Mouse (Mus musculus) liver, embryonic 16.5 days (tissue): ENCODE results near the gene Micall1. TPM values are rescaled to one million over a fixed set of nuclear protein-coding genes. Genes with fewer than 3 reads are reported as not detected.

Source experiments
- ATAC-seq: fragments of 200-750 bp; cut with Nextera tagmentation; 2 replicates; pipeline ENCODE4 v1.8.0; 2017; ENCODE audit warnings: low read depth, mild to moderate bottlenecking, moderate number of reproducible peaks, moderate library complexity
- H3K27ac ChIP-seq: fragments of 300-500 bp; sonication (generic); 2 replicates; pipeline ENCODE4 v1.5.1; 2014; ENCODE audit warnings: mild to moderate bottlenecking, low read length
- H3K27me3 ChIP-seq: fragments of 300-500 bp; sonication (generic); 2 replicates; pipeline ENCODE4 v1.6.1; 2014; ENCODE audit warnings: low read depth, low read length, mixed read lengths; ENCODE audit not compliant: control insufficient read depth, insufficient read depth
- H3K36me3 ChIP-seq: fragments of 300-500 bp; sonication (generic); 2 replicates; pipeline ENCODE4 v1.6.1; 2014; ENCODE audit warnings: mild to moderate bottlenecking; ENCODE audit not compliant: control insufficient read depth, insufficient read depth
- H3K4me1 ChIP-seq: fragments of 300-500 bp; sonication (generic); 2 replicates; pipeline ENCODE4 v1.6.1; 2014; ENCODE audit warnings: low read depth, low read length, mixed read lengths; ENCODE audit not compliant: control insufficient read depth
- H3K4me2 ChIP-seq: fragments of 300-500 bp; sonication (generic); 2 replicates; pipeline ENCODE4 v1.6.1; 2014; ENCODE audit warnings: low read depth, low read length, mixed read lengths
- H3K4me3 ChIP-seq: fragments of 300-500 bp; sonication (generic); 2 replicates; pipeline ENCODE4 v1.5.1; 2014; ENCODE audit warnings: low read depth, mild to moderate bottlenecking, low read length
- H3K9ac ChIP-seq: fragments of 300-500 bp; sonication (generic); 2 replicates; pipeline ENCODE4 v1.6.1; 2014; ENCODE audit warnings: low read depth, low read length
- H3K9me3 ChIP-seq: fragments of 300-500 bp; sonication (generic); replicated peaks from 2 replicates; pipeline ENCODE4 v1.6.1; 2016; ENCODE audit warnings: low read length; ENCODE audit not compliant: control insufficient read depth
- WGBS: fragments of 180-500 bp; shearing (Covaris S2); extraction: QIAGEN DNeasy Blood & Tissue Kit; methylation state at CpG from one replicate; pipeline ENCODE4 v1.1.7; 2014; ENCODE audit not compliant: insufficient replicate concordance; 5-methylcytosine and 5-hydroxymethylcytosine counted together
- polyA plus RNA-seq: library from polyadenylated mRNA; unstranded; fragments of >200 nt; fragmentation: Nextera tagmentation; extraction: Ambion mirVana; gene quantifications from 2 replicates; pipeline ENCODE4 v1.2.1, GENCODE M21; 2015

The Micall1 gene
- polyA plus RNA-seq, 1 experiment from 2014 or later = 1.0 TPM

- no peak for ATAC-seq
- Histone ChIP-seq H3K4me1 (no peaks in the 10 kb centered on the region), H3K27ac (no peak overlapping the region), H3K4me3 (no peak overlapping the region), H3K9me3 (no peaks in the 10 kb centered on the region), H3K4me2 (no peak overlapping the region), H3K36me3 (no peaks in the 10 kb centered on the region), H3K27me3 (peaks cover 44% of the 10 kb centered on the region), H3K9ac (no peak overlapping the region)
- 9% methylated on average over 13 of the region's 15 CpGs for WGBS
Observed at GRCm38 (mm10) chr15:79164251-79164650, 55.6 kb downstream of the Micall1 start.

- H3K4me2 ChIP-seq = no peak within 1 kb of the TSS
- no peaks in the 10 kb centered on the region for H3K36me3 ChIP-seq
- ATAC-seq = no peak
- no peaks in the 10 kb centered on the region for H3K9me3 ChIP-seq
- no peak within 1 kb of the TSS for H3K27ac ChIP-seq
- H3K4me1 ChIP-seq = no peaks in the 10 kb centered on the region
- WGBS = 35% methylated on average over 5 of the region's 5 CpGs
- no peak within 1 kb of the TSS for H3K9ac ChIP-seq
- no peak within 1 kb of the TSS for H3K4me3 ChIP-seq
- H3K27me3 ChIP-seq = peaks cover 41% of the 10 kb centered on the region
Observed at GRCm38 (mm10) chr15:79165140-79165539, 56.4 kb downstream of the Micall1 start, which contains the start of gene Sox10. Gene Sox10 (minus strand): TSS chr15:79165240.

GRCm38 (mm10) chr15:79166712-79167111, 58.0 kb downstream of the Micall1 start:
- Histone ChIP-seq H3K9me3 (no peaks in the 10 kb centered on the region), H3K9ac (no peak overlapping the region), H3K4me1 (no peaks in the 10 kb centered on the region), H3K4me2 (no peak overlapping the region), H3K4me3 (no peak overlapping the region), H3K27ac (no peak overlapping the region), H3K36me3 (no peaks in the 10 kb centered on the region), H3K27me3 (peaks cover 37% of the 10 kb centered on the region)
- WGBS = 50% methylated on average over 8 of the region's 8 CpGs
- no peak for ATAC-seq

GRCm38 (mm10) chr15:79176905-79177304, 68.2 kb downstream of the Micall1 start:
- no peak overlapping the region for H3K9ac ChIP-seq
- no peaks in the 10 kb centered on the region; the same call in none of the 2 replicates for H3K4me1 ChIP-seq
- H3K27me3 ChIP-seq = no peaks in the 10 kb centered on the region
- H3K36me3 ChIP-seq = no peaks in the 10 kb centered on the region
- no peak overlapping the region for H3K4me2 ChIP-seq
- ATAC-seq = peak; percentile 25; the same call in 1 of the 2 replicates
- H3K9me3 ChIP-seq = no peaks in the 10 kb centered on the region
- no peak overlapping the region for H3K27ac ChIP-seq
- no peak overlapping the region for H3K4me3 ChIP-seq
- WGBS = 58% methylated on average over 6 of the region's 6 CpGs

- no peak overlapping the region for H3K4me2 ChIP-seq
- no peak overlapping the region for H3K9ac ChIP-seq
- no peaks in the 10 kb centered on the region for H3K9me3 ChIP-seq
- WGBS = 66% methylated on average over 10 of the region's 10 CpGs
- H3K36me3 ChIP-seq = no peaks in the 10 kb centered on the region
- no peak overlapping the region for H3K4me3 ChIP-seq
- no peaks in the 10 kb centered on the region for H3K27me3 ChIP-seq
- no peaks in the 10 kb centered on the region for H3K4me1 ChIP-seq
- peak overlapping the region; percentile 57 for H3K27ac ChIP-seq
- ATAC-seq = peak; percentile 60
Observed at GRCm38 (mm10) chr15:79185213-79185612, 76.5 kb downstream of the Micall1 start.

Other genes with a start within 250 kb of the Micall1 start
- 18.6 and 19.6 TPM in 2 replicates for gene Gga1, start 231.7 kb upstream of the Micall1 start, polyA plus RNA-seq
- gene Gm49510, start 209.2 kb upstream of the Micall1 start, polyA plus RNA-seq = 0.18 and 0.22 TPM in 2 replicates
- 13.1 and 14.2 TPM in 2 replicates for gene Sh3bp1, start 209.1 kb upstream of the Micall1 start, polyA plus RNA-seq
- gene Pdxp, start 195.0 kb upstream of the Micall1 start, polyA plus RNA-seq = 2.7 and 3.1 TPM in 2 replicates
- 295 and 318 TPM in 2 replicates for gene Lgals1, start 182.2 kb upstream of the Micall1 start, polyA plus RNA-seq
- 24.0 and 25.1 TPM in 2 replicates for gene Nol12, start 174.0 kb upstream of the Micall1 start, polyA plus RNA-seq
- gene Triobp, start 161.2 kb upstream of the Micall1 start, polyA plus RNA-seq = 18.0 and 20.8 TPM in 2 replicates
- gene H1f0, start 80.4 kb upstream of the Micall1 start, polyA plus RNA-seq = 134 and 136 TPM in 2 replicates
- 0.20 TPM in 1 of 2 replicates, not detected in the other for gene Galr3, start 67.0 kb upstream of the Micall1 start, polyA plus RNA-seq
- 36.7 and 40.9 TPM in 2 replicates for gene Ankrd54, start 46.0 kb upstream of the Micall1 start, polyA plus RNA-seq
- 107 and 109 TPM in 2 replicates for gene Eif3l, start 33.7 kb upstream of the Micall1 start, polyA plus RNA-seq
- gene Polr2f, start 32.1 kb downstream of the Micall1 start, polyA plus RNA-seq = 120 and 121 TPM in 2 replicates
- gene 1700088E04Rik, start 32.4 kb downstream of the Micall1 start, polyA plus RNA-seq = 0.63 and 0.96 TPM in 2 replicates
- gene Sox10, start 56.3 kb downstream of the Micall1 start, polyA plus RNA-seq = 0.05 and 0.13 TPM in 2 replicates
- gene Pick1, start 120.3 kb downstream of the Micall1 start, polyA plus RNA-seq = 13.1 and 13.3 TPM in 2 replicates
- 0.04 and 0.07 TPM in 2 replicates for gene Gm49486, start 120.5 kb downstream of the Micall1 start, polyA plus RNA-seq
- not detected in 2 replicates for gene Slc16a8, start 145.9 kb downstream of the Micall1 start, polyA plus RNA-seq
- 1.7 and 2.6 TPM in 2 replicates for gene Baiap2l2, start 176.6 kb downstream of the Micall1 start, polyA plus RNA-seq
- gene Pla2g6, start 219.5 kb downstream of the Micall1 start, polyA plus RNA-seq = 16.7 and 19.5 TPM in 2 replicates
- 2.3 and 3.3 TPM in 2 replicates for gene Maff, start 237.7 kb downstream of the Micall1 start, polyA plus RNA-seq